Mouse (Mus musculus) 416B (cell line): ENCODE data around the gene Ncstn.

Experiments used
- DNase-seq: peaks from one replicate; pipeline ENCODE4 v3.0.0; 2011; ENCODE audit warnings: low read depth

Ncstn gene

DNA sequence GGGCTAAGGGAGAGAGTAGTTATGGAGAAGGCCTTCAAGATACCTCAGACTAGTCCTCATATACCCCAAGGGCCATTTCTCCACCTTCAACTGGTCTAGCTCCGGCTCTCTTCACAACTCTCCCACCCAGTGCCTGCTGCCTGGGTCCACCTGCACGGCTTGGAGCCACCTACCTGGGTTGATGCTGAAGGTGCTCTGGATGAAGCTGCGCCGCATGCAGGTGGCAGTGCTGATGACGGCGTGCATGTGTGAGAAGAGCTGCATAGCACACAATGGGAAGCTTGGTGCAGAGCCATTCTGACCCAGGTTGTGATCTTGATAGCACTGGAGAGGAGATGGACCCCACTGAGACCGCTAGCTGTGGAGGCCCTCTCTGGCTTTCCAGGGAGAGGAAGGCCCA is 10.0 kb downstream of the Ncstn start:
- DNase-seq: no peak

- DNase-seq: no peak
Observed at GRCm38 (mm10) chr1:172071556-172071955, 11.0 kb downstream of the Ncstn start.

DNA sequence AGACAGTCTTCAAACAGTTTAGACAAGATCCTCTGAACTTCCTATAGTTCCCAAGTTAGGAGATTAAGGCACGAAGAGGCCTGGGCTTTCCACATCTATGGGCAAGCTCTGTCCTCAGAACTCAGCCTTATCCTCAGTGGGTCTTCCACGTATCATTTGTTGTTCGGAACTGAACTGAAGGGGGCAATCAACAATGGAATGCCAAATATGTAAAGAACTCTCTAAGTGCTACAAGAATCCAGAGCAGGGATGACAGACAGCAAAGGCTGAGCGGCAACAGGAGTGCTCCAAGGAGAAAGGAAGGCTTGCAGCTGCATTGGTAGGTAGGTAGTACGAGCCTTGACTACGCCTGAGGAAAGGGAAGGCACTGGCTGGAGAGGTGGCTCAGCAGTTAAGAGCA is 12.4 kb downstream of the Ncstn start:
- DNase-seq: no peak

GRCm38 (mm10) chr1:172064613-172065141 is 17.9 kb downstream of the Ncstn start:
- no peak for DNase-seq

DNA sequence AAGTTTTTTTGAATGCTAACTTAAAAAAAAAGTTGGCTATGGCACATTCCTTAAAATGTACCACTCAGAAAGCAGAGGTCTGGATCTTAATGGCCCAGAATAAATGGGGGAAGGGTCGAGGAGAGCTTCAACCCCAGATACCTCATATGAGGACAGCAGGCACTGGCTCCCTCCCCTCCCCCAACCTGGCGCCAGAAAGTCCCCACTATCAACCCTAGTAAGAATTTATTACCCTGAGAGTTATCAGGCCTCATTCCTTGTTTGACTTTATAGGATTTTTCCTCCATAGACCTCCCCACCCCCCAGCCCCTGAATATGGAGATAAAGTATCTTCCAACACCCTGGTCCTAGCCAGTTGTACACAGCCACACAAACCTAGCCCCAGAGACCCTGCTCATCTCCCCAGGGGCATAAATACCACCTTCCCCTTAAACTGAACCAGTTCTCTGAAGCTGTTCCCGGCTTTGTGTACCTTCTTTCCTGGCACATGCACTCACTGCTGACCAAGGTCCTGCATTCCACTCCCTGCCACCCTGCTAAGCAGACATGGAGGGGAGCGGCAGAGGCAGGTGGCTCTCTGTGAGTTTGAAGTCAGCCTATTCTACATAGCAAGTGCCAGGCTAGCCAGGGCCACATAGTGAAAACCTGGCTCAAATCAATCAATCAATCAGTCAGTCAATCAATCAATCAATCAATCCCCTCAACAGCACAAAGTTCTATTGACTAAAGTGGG is 19.1 kb downstream of the Ncstn start:
- no peak for DNase-seq

- DNase-seq: no peak
Observed at GRCm38 (mm10) chr1:172062101-172062500, 20.5 kb downstream of the Ncstn start.

DNA sequence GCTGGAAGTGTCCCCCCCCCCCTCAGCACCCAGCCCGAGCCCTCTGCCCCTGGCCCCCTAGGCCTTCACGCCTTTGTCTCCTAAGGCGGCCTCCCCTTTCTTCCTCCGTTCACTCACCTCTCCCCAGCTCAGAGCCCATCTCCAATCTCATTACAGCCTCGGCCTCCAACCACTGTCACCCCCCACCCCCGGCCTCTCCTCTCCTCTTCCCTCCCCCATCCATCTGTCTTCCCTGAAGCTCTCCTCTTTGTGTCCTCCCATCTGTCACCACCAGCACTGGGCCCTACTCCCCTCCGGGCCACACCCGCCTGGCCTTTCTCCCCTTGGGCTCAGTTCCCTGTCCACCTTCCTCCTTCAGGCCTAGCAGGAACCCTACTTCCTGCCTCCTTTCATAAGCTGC is 21.4 kb downstream of the Ncstn start:
- DNase-seq: no peak

DNA sequence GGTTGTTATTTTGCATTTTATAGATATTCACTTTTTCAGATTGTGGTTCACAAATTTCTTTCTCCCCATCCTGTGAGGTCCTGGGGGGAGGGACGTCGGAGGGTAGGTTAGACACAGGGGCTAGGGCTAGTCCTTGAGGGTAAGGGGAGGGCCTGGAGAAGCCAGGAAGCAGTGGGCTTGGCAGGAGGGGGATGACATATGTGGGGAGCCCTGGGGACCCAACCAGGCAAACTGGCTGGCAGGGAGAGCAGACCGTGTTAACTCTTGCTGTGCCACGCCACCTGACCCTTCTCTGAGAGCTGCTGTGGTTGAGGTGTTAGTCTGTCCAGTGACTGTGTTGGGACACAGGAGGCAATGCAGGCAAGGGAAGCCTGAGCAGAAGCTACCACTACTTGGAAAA is 21.9 kb downstream of the Ncstn start:
- no peak for DNase-seq

GRCm38 (mm10) chr1:172058874-172059273 is 23.7 kb downstream of the Ncstn start:
- DNase-seq: no peak

DNA sequence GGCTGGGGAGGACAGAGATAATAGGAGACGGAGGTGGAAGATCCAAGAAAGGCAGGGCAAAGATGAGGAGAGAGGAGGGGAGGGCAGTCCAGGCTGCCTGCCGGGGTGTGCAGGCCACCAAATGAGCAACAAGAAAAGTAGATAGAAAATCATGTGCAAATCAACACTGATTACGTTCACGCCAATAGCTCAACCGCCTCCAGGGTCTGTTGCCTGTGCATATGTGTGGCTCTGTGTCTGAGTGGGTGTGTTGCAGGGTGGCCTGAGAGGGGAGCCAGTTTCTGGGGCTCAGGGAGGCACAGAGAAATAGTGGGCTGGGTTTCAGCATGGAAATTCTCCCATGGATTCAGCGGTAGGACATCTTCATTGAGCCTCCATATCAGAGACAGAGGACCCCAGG is 24.3 kb downstream of the Ncstn start:
- no peak for DNase-seq

GRCm38 (mm10) chr1:172057491-172057921 is 25.1 kb downstream of the Ncstn start, which contains the start of gene Nhlh1:
Gene Nhlh1, minus strand, starts transcription at chr1:172057573.
- no peak for DNase-seq

DNA sequence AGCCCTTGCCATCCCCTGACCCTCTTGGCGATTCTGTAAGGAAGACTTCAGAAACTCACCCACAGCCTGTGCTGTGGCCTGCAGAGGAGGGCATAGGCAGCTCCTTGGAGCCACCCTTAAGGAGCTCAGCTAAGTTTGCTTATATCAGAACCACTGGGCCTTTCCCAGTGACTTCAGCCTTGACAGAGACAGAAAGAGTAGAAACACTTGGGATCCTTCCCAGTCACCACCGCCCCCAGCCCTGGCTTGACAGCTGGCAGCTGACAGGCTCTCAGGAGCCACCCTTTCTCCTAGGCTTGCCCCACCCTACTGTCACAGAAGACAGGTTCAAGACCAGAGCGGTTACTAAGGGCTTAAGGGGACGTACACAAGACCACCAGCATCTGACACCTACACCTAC is 26.3 kb downstream of the Ncstn start:
- DNase-seq: no peak

DNA sequence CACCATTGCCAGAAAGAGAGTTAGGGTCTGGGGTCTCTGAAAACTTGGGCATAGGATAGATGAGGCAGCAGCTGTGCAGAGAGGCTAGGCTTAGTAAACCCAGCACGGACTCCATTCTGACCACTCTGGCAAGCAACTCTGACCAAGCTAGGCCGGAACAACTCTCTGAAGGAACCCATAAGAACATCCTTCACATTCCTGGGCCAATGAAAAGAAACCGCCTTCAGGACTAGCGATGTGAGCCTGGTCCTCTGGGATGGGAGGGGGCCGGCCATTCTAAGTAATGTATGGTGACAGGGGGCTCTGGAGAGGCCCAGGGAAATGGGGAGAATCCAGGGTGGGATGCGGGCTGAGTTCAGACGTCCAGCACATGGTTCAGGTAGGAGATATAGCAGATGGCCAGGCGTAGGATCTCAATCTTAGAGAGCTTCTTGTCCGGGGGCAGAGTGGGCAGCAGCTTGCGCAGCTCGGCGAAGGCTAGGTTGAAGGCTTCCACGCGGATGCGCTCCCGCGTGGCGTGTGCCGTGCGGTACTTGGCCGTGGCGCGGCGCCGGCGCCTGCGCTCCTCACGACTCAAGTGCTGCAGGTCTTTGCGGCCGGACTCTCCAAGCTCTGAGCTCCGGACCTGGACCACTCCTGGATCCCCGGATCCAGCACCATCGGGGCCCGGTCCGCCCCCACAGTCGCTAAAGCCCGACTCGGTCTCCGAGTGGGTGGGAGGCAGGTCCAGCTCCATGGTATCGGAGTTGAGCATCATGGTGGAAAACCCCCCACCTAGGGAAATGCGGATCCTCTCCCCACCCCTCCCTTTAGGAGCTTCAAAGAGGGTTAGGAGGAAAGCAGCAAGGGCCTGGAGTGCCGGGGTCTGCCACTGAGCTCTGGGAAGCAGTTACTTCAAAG is 28.8 kb downstream of the Ncstn start:
- no peak for DNase-seq

DNA sequence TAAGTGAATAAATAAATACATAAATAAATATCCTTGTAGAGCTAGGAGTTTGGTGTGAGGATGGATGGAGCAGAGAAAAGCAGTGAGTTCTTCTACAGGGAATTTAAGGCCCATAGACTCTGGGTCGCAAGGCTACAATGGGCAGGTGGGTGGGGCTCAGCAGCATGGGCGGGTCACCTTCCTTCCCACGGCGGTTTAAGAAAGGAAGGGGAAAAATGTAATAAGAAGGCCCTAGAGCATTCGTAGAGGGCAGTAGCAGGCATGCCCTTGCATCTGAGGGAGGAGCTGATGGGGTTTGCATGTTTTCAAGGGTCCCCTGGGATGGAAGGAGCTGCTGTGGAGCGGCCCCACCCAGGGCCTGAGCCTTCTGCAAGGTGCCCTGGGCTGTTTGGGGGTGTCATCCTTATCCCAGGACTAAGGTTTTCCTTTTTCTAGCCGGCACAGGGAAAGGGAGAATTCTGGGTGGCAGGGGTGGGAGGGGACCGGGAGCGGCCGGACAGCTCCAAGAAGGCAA is 29.8 kb downstream of the Ncstn start:
- peak; percentile 18 for DNase-seq

DNA sequence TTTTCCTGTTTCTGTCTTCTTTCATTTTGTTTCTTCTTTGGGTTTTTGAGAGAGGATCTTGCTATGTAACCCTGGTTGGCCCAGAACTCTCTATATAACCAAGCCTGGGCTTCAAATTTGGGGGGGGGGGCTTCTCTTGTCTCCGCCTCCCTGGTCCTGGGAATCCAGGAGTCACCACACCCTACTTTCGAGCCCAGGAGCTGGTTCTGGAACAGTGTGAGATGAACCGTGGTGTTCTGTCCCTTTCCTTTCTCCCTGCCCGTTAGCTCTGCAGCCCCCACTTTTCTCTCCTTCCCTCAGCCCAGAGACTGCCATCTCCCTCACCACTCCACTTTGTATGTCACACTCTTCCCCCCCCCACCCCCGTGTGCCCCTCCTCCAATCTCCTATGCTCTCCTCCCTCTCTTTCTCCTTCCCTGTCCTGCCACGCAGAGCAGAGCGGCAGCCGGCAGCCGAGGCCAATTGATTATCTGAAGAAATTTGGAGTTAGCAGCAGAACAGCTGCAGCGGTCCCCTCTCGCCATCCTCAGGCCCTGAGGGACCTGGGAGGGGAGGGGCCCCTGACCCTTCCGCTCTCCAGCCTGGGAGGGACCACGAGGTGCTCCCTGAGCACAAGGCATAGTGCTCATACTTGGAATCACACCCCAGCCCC is 33.3 kb downstream of the Ncstn start:
- peak; percentile 8 for DNase-seq

GRCm38 (mm10) chr1:172048241-172048734 is 34.3 kb downstream of the Ncstn start:
- DNase-seq: peak; percentile 56

- peak; percentile 89 for DNase-seq
Observed at GRCm38 (mm10) chr1:172046938-172047337, 35.7 kb downstream of the Ncstn start.

- no peak for DNase-seq
Observed at GRCm38 (mm10) chr1:172046410-172046809, 36.2 kb downstream of the Ncstn start.

DNA sequence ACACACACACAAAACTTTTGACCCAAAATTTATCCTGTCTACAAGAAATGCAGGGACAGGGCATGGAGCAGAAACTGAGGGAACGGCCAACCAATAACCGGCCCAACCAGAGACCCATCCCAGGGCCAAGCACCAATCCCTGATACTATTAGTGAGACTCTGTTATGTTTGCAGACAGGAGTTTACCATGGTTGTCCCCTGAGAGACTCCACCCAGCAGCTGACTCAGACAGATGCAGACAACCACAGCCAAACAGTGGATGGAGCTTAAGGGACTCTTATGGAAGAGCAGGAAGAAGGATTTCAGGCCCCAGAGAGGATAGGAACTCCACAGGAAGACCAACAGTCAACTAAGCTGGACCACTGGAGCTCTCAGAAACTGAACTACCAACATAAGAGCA is 52.7 kb downstream of the Ncstn start:
- DNase-seq: no peak

DNA sequence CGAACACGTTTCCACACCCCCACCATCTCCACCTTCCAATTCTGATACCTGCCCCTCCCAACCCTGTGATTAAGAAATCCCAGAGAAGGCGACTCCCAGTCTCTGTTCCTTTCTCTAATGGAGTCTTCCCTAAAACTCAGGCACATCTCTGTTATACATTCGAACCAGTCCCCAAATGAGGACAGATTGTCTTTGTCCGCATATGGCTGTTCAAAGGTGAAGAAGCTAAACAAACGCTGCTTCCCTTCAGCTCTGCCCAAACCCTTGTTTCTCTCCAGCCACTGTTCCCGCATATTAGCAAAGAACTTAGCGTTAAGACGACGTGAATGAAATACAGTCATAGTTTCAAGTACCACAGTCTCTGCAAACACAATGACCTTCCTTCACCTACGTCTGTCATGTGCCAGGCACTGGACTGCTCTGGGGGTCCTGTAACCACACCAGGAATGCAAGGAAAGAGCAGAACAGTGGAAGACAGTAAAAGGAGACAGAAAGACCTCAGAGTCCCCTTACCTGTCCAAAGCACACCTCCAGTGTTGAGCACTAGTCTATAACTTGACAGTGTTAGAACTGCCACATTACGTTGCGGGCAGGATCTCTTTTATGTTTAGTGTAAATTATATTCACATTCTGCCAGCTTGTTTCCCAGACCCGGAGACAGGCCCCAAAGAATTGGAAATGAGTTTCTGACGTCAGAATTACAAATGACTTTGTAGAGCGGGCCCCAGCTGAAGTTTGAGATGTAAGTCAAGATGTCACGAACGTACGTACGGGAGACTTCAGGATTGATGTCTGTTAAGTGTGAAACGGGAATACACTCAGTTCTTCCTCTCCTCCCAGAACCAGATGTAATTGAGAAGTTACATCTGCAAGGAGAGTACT is 54.0 kb downstream of the Ncstn start, which contains the start of gene Vangl2:
TSS of gene Vangl2 (minus strand) at position 51 of the 882 bp plus-strand sequence.
- DNase-seq: no peak

DNA sequence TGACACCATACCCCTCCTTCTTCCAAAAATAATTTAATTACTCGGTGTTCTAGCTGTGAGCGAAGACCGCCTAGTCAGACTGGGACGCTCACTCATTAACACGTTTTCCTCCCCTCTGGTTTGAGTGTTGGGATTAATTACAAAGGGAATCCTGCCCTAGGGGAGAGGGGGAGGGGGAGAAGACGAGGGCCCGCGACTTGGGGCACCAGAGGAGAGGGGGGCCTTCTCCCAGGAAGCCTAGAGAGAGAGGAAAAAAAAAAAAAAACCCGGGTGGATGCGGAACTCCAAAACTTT is 54.8 kb downstream of the Ncstn start:
- DNase-seq: no peak
